Mouse (Mus musculus): Measurements from ENCODE around the gene Iqcd.

DNA sequence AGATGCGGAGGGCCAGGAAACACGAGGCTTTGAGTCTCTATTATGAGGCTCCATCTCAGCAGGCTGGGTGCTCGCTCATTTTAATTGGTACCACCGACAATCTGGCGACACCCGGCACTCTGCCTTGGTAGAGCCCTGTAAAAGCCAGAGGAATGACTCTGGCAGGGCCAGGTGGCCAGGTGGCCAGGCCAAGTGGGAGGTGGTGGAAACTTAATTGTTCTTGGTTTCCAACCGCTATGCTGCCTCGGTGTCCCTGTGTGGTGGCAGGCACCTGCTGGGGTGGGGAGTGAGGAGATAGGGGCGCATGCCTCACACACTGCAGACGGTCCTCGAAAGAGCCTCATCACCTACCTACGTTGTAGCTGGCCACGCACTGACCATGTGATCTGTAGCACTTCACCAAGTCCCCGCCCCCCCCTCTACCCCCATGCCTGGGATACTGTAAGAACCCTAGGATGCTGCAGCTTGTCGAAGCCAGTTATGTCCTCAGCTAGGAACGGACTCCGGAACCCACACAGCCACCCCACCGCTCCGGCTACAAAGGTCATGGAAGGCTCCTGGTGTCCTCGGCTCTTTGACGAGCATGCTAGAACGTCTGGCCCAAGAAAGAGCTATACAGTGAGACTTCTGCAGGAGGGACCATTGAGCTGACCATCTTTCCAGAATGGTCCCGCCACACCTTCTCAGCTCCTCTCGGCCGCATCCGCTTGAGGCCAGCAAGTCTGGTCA is 8.8 kb upstream of the Iqcd start:
- TF ChIP-seq CTCF (IDR thresholded peaks at IDR 0.05; ENCODE audit: control insufficient read depth, insufficient read depth, insufficient read length): no peak
- no peak for TF ChIP-seq MAX (IDR thresholded peaks at IDR 0.05)
- no peak for TF ChIP-seq MYOD1 (IDR thresholded peaks at IDR 0.05; ENCODE audit: control insufficient read depth, insufficient read length, low read depth)
